Mouse (Mus musculus): Measurements from ENCODE around the gene Plekhh2.

GRCm38 (mm10) chr17:84568807-84569206, 57.1 kb downstream of the Plekhh2 start:
- TF ChIP-seq TCF12 (IDR thresholded peaks at IDR 0.05; ENCODE audit: low read depth, low read length) (no peak), CTCF (conservative IDR thresholded peaks at IDR 0.05 in 1 of 2, IDR thresholded peaks at IDR 0.05 in 1 of 2; ENCODE audit: low read depth in 2 of 2, low read length in 2 of 2) (no peak), ELF1 (IDR thresholded peaks at IDR 0.05; ENCODE audit: low read depth, low read length) (no peak), ETS1 (conservative IDR thresholded peaks at IDR 0.05; ENCODE audit: low read depth, low read length) (no peak), EP300 (IDR thresholded peaks at IDR 0.05; ENCODE audit: low read length) (no peak), ZNF384 (IDR thresholded peaks at IDR 0.05; ENCODE audit: low read depth, low read length) (no peak), RCOR1 (conservative IDR thresholded peaks at IDR 0.05; ENCODE audit: low read depth, low read length) (no peak), MEF2A (IDR thresholded peaks at IDR 0.05; ENCODE audit: borderline replicate concordance, low read depth, low read length) (no peak), POLR2A (IDR thresholded peaks at IDR 0.05; ENCODE audit: low read depth, low read length) (no peak), HCFC1 (IDR thresholded peaks at IDR 0.05; ENCODE audit: low read depth, low read length) (no peak), CHD2 (IDR thresholded peaks at IDR 0.05; ENCODE audit: low read length) (no peak)
